Mouse (Mus musculus): ENCODE measurements around the gene Fam131c.

The Fam131c gene

GRCm38 (mm10) chr4:141367997-141368791, at the start of gene Fam131c:
Gene Fam131c, plus strand, starts transcription at chr4:141368220.
- no peak for DNase-seq (ENCODE audit: low spot score)

- no peak for DNase-seq (ENCODE audit: low spot score)
Measured at GRCm38 (mm10) chr4:141322526-141322925, 45.5 kb upstream of the Fam131c start.

GRCm38 (mm10) chr4:141324771-141325191, 43.2 kb upstream of the Fam131c start:
- no peak for DNase-seq (ENCODE audit: low spot score)

- DNase-seq (ENCODE audit: low spot score): no peak
Measured at GRCm38 (mm10) chr4:141325636-141326035, 42.4 kb upstream of the Fam131c start.

GRCm38 (mm10) chr4:141327075-141327474, 40.9 kb upstream of the Fam131c start:
- DNase-seq (ENCODE audit: low spot score): no peak

GRCm38 (mm10) chr4:141328742-141329141, 39.3 kb upstream of the Fam131c start:
- DNase-seq (ENCODE audit: low spot score): no peak

- DNase-seq (ENCODE audit: low spot score): no peak
Measured at GRCm38 (mm10) chr4:141329968-141330367, 38.1 kb upstream of the Fam131c start.

- no peak for DNase-seq (ENCODE audit: low spot score)
Measured at GRCm38 (mm10) chr4:141331446-141331845, 36.6 kb upstream of the Fam131c start.

GRCm38 (mm10) chr4:141332258-141332657, 35.8 kb upstream of the Fam131c start:
- no peak for DNase-seq (ENCODE audit: low spot score)

GRCm38 (mm10) chr4:141334695-141335094, 33.3 kb upstream of the Fam131c start:
- DNase-seq (ENCODE audit: low spot score): no peak

- no peak for DNase-seq (ENCODE audit: low spot score)
Measured at GRCm38 (mm10) chr4:141335263-141335796, 32.7 kb upstream of the Fam131c start.

- no peak for DNase-seq (ENCODE audit: low spot score)
Measured at GRCm38 (mm10) chr4:141336196-141336595, 31.8 kb upstream of the Fam131c start.

- DNase-seq (ENCODE audit: low spot score): no peak
Measured at GRCm38 (mm10) chr4:141337986-141338385, 30.0 kb upstream of the Fam131c start.

- no peak for DNase-seq (ENCODE audit: low spot score)
Measured at GRCm38 (mm10) chr4:141338853-141339252, 29.2 kb upstream of the Fam131c start.

GRCm38 (mm10) chr4:141341477-141341876, 26.5 kb upstream of the Fam131c start:
- DNase-seq (ENCODE audit: low spot score): no peak

- no peak for DNase-seq (ENCODE audit: low spot score)
Measured at GRCm38 (mm10) chr4:141343515-141343914, 24.5 kb upstream of the Fam131c start.

- DNase-seq (ENCODE audit: low spot score): no peak
Measured at GRCm38 (mm10) chr4:141345219-141345618, 22.8 kb upstream of the Fam131c start.

GRCm38 (mm10) chr4:141347365-141347797, 20.6 kb upstream of the Fam131c start:
- DNase-seq (ENCODE audit: low spot score): no peak

GRCm38 (mm10) chr4:141348616-141349015, 19.4 kb upstream of the Fam131c start:
- DNase-seq (ENCODE audit: low spot score): no peak

- DNase-seq (ENCODE audit: low spot score): no peak
Measured at GRCm38 (mm10) chr4:141350015-141350414, 18.0 kb upstream of the Fam131c start.

- no peak for DNase-seq (ENCODE audit: low spot score)
Measured at GRCm38 (mm10) chr4:141351972-141352371, 16.0 kb upstream of the Fam131c start.

- DNase-seq (ENCODE audit: low spot score): no peak
Measured at GRCm38 (mm10) chr4:141352986-141353385, 15.0 kb upstream of the Fam131c start.

- no peak for DNase-seq (ENCODE audit: low spot score)
Measured at GRCm38 (mm10) chr4:141353868-141354267, 14.2 kb upstream of the Fam131c start.

- no peak for DNase-seq (ENCODE audit: low spot score)
Measured at GRCm38 (mm10) chr4:141357811-141358210, 10.2 kb upstream of the Fam131c start.

Measured in layer of hippocampus, adult 11-12 months (tissue).